Mouse (Mus musculus): Measurements from ENCODE around the gene Aadac.

DNA sequence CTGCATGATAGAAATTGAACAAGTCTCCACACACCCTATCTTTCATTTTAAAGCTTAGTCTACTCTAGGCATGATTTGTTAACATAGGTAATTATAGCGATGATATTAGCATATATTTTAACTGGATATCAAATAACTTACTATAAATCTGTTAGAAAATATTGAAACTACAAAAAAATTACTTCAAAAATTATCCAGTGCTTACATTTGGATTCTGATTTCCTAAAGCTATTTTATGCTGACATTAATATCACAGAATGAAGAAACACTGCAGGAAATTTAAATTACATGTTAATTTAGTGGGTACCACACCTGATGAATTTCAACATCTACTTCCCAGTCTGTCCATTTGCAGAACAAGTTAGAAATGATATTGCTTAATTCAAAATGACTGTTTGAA lies 19.1 kb upstream of the Aadac start, which contains the start of gene Aadacl2:
- no peak for TF ChIP-seq CTCF (IDR thresholded peaks at IDR 0.05; ENCODE audit: insufficient read depth, low read depth, low read length)
- no peak for TF ChIP-seq POLR2A (IDR thresholded peaks at IDR 0.05; ENCODE audit: insufficient read depth, low read depth, low read length)

All from olfactory bulb, adult 2 months (tissue).